Mouse (Mus musculus) spleen, postnatal 10 days (tissue): Measurements from ENCODE around the gene Tns3.

Experiments
- DNase-seq, 2 experiments: peaks; one replicate each; pipeline ENCODE4 v3.0.0; 2021 to 2022; ENCODE audit warnings: low spot score in 2 of 2

Tns3 gene

DNA sequence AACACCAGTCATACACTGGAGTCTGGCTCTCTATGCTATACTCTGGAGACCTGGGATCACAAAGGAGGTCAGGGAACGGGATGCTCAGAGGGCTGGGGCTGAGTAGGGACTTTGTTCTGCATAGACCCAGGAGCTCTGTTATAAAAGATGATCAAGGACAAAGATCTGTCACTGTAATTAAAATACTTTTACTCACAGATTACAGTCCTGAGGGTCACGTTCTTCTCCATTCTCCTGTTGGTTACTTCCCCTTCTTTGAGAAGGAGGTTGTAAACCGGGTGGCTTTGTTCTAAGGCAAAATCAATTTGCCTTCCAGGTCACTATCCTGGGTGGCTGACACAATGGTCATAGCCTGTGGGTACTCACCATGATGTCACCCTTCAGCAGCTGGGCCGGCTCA lies 133.8 kb downstream of the Tns3 start:
- no peak for DNase-seq

DNA sequence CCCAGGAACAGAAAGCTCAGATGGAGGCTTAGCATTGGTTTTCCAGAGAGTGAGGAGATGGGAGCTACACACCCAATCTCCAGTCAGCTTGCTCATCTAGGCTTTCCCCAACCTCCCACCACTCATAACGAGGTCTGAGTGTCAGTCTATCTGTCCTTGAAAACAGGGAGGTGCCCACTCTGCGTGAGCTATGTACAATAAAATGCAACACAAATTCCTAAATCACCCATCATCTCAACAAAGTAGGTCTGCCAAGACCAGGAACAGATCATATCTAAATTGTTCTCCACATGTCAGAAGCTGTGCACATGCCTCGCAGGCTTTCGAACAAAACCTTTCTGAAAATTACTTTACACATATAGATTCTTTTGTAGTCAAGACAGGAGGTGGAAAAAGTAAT lies 134.3 kb downstream of the Tns3 start:
- DNase-seq, result no peak

- no peak for DNase-seq
Measured at GRCm38 (mm10) chr11:8525463-8526145, 138.7 kb downstream of the Tns3 start.

GRCm38 (mm10) chr11:8523344-8524126 lies 140.8 kb downstream of the Tns3 start:
- peak; percentile 39 to 76 for DNase-seq

DNA sequence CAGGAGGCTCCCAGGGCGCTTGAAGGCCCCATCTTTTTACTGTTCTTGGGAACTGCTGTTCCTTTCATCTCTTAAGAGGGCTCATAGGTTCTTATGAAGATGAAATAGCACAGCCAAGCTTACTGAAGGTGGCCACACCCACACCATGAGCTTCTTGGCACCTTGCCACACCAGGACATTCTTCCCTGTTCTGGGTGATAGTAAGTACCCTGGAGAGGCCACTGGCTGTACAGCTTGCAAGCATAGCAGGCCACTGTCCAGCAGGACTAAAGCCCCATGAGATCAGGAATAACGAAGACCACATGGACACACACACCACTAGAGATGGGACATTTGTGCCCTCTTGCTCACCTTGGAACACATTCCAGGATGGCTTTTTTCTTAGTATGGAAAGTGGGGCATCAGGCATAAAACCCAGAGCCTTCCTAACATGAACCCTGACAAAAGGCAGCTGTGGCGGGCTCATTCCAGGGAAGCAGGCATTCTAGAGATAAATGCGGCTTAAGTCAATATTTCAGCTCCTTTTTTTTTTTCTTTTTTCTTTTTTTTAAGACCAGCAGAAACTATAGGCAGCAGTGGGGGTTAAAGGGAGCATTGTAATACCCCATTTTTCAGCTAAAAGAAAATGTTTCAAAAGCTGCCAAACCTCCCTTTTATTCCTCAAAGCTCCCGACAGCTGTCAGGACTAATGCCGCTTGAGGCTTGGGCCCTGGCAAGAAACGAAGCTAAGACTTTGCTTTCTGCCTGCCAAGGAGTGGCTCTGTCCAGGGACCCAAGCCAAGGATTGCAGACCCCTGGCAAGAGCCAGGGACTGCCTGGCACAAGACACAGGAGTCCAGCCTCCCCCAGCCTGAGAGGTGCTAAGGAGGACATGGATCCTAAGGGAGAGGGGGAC lies 150.7 kb downstream of the Tns3 start:
- DNase-seq, result no peak

DNA sequence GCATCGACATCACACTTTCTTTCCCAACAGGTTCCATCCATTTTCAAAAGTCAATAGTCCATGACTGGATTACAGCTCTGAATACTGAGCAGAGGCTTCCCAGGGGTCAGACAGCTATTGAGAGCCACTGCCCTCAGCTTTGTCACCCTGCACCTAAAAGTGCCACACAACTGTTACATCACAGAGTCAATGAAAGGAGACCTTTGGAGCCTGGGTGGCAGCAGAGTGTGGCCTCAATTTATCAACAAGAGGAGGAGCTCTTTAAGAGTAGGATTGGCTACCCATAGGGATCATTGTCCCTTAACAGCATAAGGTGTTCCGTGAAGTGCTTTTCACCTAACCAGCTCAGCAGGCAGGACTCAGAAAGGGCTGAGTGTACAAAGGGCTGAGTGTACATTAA lies 154.0 kb downstream of the Tns3 start:
- DNase-seq, result no peak

- no peak for DNase-seq
Measured at GRCm38 (mm10) chr11:8509614-8510013, 154.7 kb downstream of the Tns3 start.

GRCm38 (mm10) chr11:8503735-8504134 lies 160.6 kb downstream of the Tns3 start:
- no peak for DNase-seq

DNA sequence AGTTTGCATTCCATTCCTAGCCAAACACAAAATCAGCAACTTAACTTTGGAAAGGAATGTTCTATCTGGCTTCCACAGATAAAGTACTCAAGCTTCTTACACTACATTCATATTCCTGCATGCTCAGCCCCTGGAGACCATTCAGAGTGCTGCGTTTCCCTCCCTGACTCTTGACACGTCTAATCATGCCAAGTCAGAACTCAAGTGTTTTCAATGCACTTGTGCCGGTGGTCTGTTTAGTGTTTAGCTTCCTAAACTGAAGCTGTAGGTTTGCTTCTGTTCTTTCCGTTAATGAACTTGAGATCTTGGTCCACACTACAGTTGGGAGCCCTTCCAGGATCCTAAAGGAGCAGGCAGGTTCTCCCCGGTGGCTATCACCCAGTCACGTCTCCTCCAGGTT lies 163.5 kb downstream of the Tns3 start:
- no peak for DNase-seq

- no peak for DNase-seq
Measured at GRCm38 (mm10) chr11:8497136-8497535, 167.2 kb downstream of the Tns3 start.

DNA sequence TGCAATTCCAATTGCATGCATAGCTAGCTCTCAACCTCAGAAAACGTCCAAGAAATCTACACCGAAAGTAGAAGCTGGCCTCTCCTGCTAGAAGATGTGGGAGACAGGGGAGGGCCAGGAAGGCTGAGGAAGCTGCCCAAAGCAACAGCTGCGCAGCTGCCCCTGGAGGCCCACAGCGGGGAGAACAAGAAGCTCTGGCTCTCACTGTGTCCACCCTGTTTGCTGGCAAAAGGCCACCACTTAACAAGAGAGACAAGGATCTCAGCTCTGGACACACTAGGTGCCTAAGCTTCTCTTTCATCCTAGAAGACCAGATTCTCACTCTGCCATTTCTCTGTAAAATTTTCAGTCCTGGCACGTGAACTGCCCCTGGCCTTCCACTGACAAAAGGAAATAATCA lies 167.6 kb downstream of the Tns3 start:
- no peak for DNase-seq

DNA sequence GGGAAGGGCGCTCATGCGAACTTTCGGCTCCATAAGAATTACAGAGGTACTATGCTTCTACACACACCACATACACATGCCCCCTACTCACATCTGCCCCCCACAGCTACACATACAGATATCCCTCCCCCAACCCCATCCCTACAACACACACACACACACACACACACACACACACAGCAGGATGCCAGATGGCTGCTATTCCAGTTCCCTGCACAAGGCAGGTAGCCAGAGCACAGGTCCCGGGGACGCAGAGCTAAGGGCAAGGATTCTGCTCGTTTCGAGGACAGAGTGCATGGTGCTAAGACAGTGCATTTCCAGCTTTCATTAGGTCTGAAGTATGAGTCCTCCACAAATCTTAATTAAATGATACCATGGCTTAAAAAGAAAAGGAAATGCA lies 168.5 kb downstream of the Tns3 start:
- DNase-seq, result no peak

GRCm38 (mm10) chr11:8495036-8495435 lies 169.3 kb downstream of the Tns3 start:
- no peak for DNase-seq

DNA sequence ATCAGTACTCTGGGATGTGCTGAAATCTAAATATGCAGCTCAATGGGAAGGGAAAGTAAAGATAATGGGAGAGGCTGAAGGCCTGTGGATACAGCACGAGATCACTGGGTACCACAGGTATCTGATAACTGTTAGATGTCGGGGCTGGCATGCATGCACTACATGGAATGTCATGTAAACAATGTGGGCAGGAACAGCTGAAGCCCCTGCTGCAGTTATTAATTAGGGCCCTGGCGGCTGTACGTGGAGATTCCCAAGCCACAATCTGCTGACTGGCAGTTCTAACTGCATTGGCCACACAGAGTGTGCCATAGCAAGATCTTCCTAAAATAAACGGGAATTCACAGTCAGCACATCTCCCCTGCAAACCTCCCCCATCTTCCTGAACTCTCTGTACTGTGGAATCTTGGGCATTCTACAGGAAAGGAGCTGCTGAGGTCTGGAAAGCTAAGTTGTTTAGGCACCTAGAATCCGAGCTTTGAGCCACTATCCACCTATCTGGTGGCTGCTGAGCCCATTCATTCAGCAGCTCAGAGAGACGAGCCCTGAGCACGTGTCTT lies 170.3 kb downstream of the Tns3 start:
- no peak for DNase-seq

DNA sequence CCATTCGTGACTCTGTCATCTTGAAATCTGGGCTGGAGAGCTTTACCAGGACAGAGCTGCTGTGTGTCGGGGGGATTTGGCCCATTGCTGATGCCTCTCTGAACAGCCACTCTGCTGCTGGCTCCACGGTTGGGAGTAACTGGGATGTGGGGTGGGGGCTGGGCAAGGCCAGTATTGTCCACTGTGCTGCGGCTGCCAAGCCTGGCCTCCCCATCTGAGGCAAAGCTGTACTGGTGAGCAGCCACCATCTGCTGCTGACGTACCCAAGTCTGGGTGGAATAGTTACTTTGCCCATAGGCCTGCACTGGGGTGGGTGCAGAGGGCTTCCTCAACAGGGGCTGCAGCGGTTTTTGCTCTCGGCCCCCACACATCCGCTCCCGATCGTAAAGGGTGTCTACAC lies 172.0 kb downstream of the Tns3 start:
- DNase-seq, result no peak

DNA sequence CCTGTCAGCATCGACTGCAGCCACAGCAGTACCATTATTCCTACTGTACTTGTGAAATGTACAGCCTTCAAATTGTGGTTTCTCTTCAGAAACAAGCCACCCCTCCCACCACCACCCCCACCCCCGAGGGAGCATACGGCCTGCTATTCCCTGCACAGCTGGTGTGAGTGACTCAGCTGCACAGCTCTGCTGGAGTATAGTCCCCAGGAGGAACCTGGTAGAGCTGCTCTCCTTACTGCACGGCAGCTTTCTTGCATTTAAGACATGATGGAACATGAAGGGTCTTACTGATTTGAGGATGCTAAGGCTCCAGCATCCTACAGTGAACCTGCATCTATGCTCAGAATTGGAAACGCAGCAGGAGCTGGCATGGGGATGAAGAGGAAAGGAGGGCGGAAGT lies 176.1 kb downstream of the Tns3 start:
- DNase-seq, result no peak

- DNase-seq, result no peak
Measured at GRCm38 (mm10) chr11:8486552-8486951, 177.8 kb downstream of the Tns3 start.

DNA sequence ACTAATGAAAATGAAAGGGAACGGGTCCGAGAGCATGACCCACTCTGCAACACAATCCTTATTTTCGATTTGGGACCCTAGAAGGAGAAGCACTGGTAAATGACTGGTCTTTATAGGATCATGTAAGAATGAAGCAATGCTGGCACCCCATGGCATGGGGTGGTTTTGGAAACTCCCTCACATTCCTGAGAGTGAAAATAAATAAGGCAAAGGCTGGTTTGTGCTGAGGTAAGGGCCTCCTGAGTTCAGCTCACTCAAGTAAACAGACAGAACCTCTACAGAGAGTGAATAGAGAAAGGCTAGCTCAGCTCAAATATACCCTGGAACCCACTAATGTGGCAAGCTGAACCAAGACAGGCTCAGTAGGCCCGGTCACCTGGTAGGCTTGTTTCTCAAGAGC lies 179.8 kb downstream of the Tns3 start:
- no peak for DNase-seq

DNA sequence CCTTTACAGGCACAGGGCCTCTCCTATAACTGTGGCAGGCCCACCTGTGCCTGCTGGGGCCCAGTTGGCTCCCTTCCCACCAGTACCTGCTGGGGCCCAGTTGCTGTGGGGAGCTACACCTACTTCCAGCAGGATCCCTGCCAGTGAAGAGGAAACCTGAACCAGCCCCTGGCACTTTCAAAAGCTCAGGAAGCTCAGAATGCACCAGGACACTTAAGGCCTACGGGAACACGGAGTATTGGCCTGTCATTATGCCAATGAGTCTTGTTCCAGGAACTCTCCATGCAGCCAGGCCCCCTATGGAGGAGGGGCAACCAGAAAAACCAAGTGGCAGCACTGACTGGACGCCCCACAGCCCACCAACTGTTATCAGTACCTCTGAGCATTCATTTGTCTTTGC lies 181.6 kb downstream of the Tns3 start:
- DNase-seq, result no peak

GRCm38 (mm10) chr11:8481962-8482361 lies 182.4 kb downstream of the Tns3 start:
- DNase-seq, result no peak

GRCm38 (mm10) chr11:8481529-8481928 lies 182.8 kb downstream of the Tns3 start:
- no peak for DNase-seq

GRCm38 (mm10) chr11:8479858-8480257 lies 184.5 kb downstream of the Tns3 start:
- DNase-seq, result no peak
